Comparison of ENCODE assay signal across 30 mouse cellular contexts in genomic region chr11:108898063-108898462, GRCm38 (mm10). TPM values are rescaled to one million over a fixed set of nuclear protein-coding genes. Genes with fewer than 3 reads are reported as not detected.
A peak's percentile ranks its signal among the peaks of the same experiment; 100 is the strongest.
DNase-seq lines count a peak whose midpoint lies in the region; ATAC-seq lines count a peak whose summit lies in the region.
"Had no signal": no experiment of that assay in that cellular context is flagged by ENCODE, and none has a peak within 500 bp of the region (broad histone marks: within the 10 kb centered on the region; RNA-seq: fewer than 3 reads in every experiment).

No protein-coding gene starts in this region.

- intact Hi-C loops in left cerebral cortex, postnatal 14 days (cut with DNase I), result no loop called here

- H3K4me2 ChIP-seq in midbrain, embryonic 16.5 days (ENCODE audit: low read length), result no peak overlapping the region
- no peak overlapping the region for H3K4me2 ChIP-seq in intestine, embryonic 16.5 days (ENCODE audit: low read depth, low read length)
- H3K4me2 ChIP-seq: embryonic facial prominence, embryonic 12.5 days; hindbrain, embryonic 15.5 days; limb, embryonic 12.5 days; liver, embryonic 13.5 days; neural tube, embryonic 15.5 days had no signal

- no peak overlapping the region for H3K9ac ChIP-seq in midbrain, embryonic 16.5 days (ENCODE audit: low read depth, low read length)
- H3K9ac ChIP-seq in intestine, embryonic 16.5 days (ENCODE audit: low read depth, low read length), result no peak overlapping the region
- H3K9ac ChIP-seq: embryonic facial prominence, embryonic 12.5 days; hindbrain, embryonic 15.5 days; limb, embryonic 12.5 days; liver, embryonic 13.5 days; neural tube, embryonic 15.5 days had no signal

- no peak overlapping the region for H3K4me3 ChIP-seq in midbrain, embryonic 10.5 days
- H3K4me3 ChIP-seq in midbrain, embryonic 16.5 days (ENCODE audit: low read depth, low read length), result no peak overlapping the region
- no peak overlapping the region for H3K4me3 ChIP-seq in intestine, embryonic 16.5 days (ENCODE audit: low read length)
- H3K4me3 ChIP-seq: embryonic facial prominence, embryonic 12.5 days; gastrocnemius, adult 2 months; hindbrain, embryonic 10.5 days; hindbrain, embryonic 15.5 days; limb, embryonic 12.5 days; liver, embryonic 13.5 days; neural tube, embryonic 15.5 days had no signal

- WGBS in midbrain, embryonic 10.5 days, result 79% methylated on average over 9 of the region's 9 CpGs
- WGBS in midbrain, embryonic 16.5 days, result 80% methylated on average over 9 of the region's 9 CpGs
- WGBS in intestine, embryonic 16.5 days, result 68% methylated on average over 9 of the region's 9 CpGs

- H3K27ac ChIP-seq in midbrain, embryonic 10.5 days (replicated peaks), result peak overlapping the region; percentile 49; the same call in 1 of the 2 replicates
- H3K27ac ChIP-seq in midbrain, embryonic 16.5 days (ENCODE audit: low read length), result no peak overlapping the region
- H3K27ac ChIP-seq in intestine, embryonic 16.5 days (ENCODE audit: low read length), result no peak overlapping the region
- H3K27ac ChIP-seq: embryonic facial prominence, embryonic 12.5 days; gastrocnemius, adult 2 months; hindbrain, embryonic 15.5 days; kidney, postnatal 0 days; limb, embryonic 12.5 days; liver, embryonic 13.5 days; macrophage; neural tube, embryonic 15.5 days had no signal

- no peaks in the 10 kb centered on the region for H3K9me3 ChIP-seq in midbrain, embryonic 10.5 days (replicated peaks)
- H3K9me3 ChIP-seq in midbrain, embryonic 16.5 days (replicated peaks; ENCODE audit: control insufficient read depth, low read length, poor library complexity, severe bottlenecking), result no peaks in the 10 kb centered on the region
- no peaks in the 10 kb centered on the region for H3K9me3 ChIP-seq in intestine, embryonic 16.5 days (ENCODE audit: control insufficient read depth, low read length)
- H3K9me3 ChIP-seq: embryonic facial prominence, embryonic 12.5 days; hindbrain, embryonic 10.5 days; hindbrain, embryonic 15.5 days; limb, embryonic 12.5 days; liver, embryonic 13.5 days; neural tube, embryonic 15.5 days had no signal

- no peak for ATAC-seq in midbrain, embryonic 16.5 days
- ATAC-seq in intestine, embryonic 16.5 days, result peak; percentile 84
- ATAC-seq: forebrain, embryonic 14.5 days; inflammation-experienced regulatory T-cells, adult 6 months had no signal

- H3K36me3 ChIP-seq in midbrain, embryonic 10.5 days, result no peaks in the 10 kb centered on the region
- no peaks in the 10 kb centered on the region for H3K36me3 ChIP-seq in midbrain, embryonic 16.5 days (ENCODE audit: control insufficient read depth, insufficient read depth, low read length)
- H3K36me3 ChIP-seq in intestine, embryonic 16.5 days (ENCODE audit: control insufficient read depth, insufficient read depth, low read length), result no peaks in the 10 kb centered on the region
- H3K36me3 ChIP-seq: embryonic facial prominence, embryonic 12.5 days; hindbrain, embryonic 10.5 days; hindbrain, embryonic 15.5 days; limb, embryonic 12.5 days; liver, embryonic 13.5 days; neural tube, embryonic 15.5 days had no signal

- H3K27me3 ChIP-seq in midbrain, embryonic 10.5 days (ENCODE audit: low read depth, poor library complexity, severe bottlenecking), result peaks cover 63% of the 10 kb centered on the region
- H3K27me3 ChIP-seq in midbrain, embryonic 16.5 days (ENCODE audit: control insufficient read depth, insufficient read depth, low read depth, low read length), result peaks cover 2% of the 10 kb centered on the region; the same call in 1 of the 2 replicates
- H3K27me3 ChIP-seq in intestine, embryonic 16.5 days (replicated peaks; ENCODE audit: control insufficient read depth, insufficient read depth, low read length), result no peaks in the 10 kb centered on the region; the same call in 1 of the 2 replicates
- H3K27me3 ChIP-seq: embryonic facial prominence, embryonic 12.5 days; hindbrain, embryonic 15.5 days; limb, embryonic 12.5 days; neural tube, embryonic 15.5 days had no signal

- H3K4me1 ChIP-seq in midbrain, embryonic 10.5 days, result peaks cover 53% of the 10 kb centered on the region
- H3K4me1 ChIP-seq in midbrain, embryonic 16.5 days (ENCODE audit: control insufficient read depth, insufficient read depth, low read length), result peaks cover 8% of the 10 kb centered on the region; the same call in 1 of the 2 replicates
- peaks cover 2% of the 10 kb centered on the region; the same call in 1 of the 2 replicates for H3K4me1 ChIP-seq in intestine, embryonic 16.5 days (ENCODE audit: control insufficient read depth, insufficient read depth, low read length)
- H3K4me1 ChIP-seq: liver, embryonic 13.5 days had no signal

- DNase-seq in adrenal gland, adult 2 months, result peak; percentile 38
- no peak for DNase-seq in adrenal gland, postnatal 10 days
- no peak for DNase-seq in midbrain, embryonic 10.5 days (ENCODE audit: low spot score)
- no peak for DNase-seq in heart, adult 8-10 months (ENCODE audit: low spot score)
- no peak for DNase-seq in left cerebral cortex, postnatal 14 days (ENCODE audit: low spot score in 2 of 2)
- DNase-seq: cerebellum, adult 11-12 months; cerebellum, adult 9-11 months; embryo, embryonic 11 days; gastrocnemius, adult 2 months; gastrocnemius, postnatal 36 days; heart, postnatal 14 days; kidney, adult 8-10 months; layer of hippocampus, adult 9-11 months; liver, embryonic 13.5 days; lung, adult 2 months; lung, postnatal 10 days; midbrain, embryonic 14.5 days; retina, postnatal 1 day; right cerebral cortex, postnatal 14 days had no signal

RNA-seq across cellular contexts. Expression of gene Axin2, which starts 22.1 kb away (rescaled TPM):
- total RNA-seq in adrenal gland, adult 2 months (2021), result 10 to 100 TPM; 28.6 to 47.1 TPM
- 25.7 and 31.4 TPM in 2 replicates for polyA plus RNA-seq in adrenal gland, adult 2 months (2012; rRNA removed)
- 10 to 100 TPM; 31.5 to 35.3 TPM for total RNA-seq in adrenal gland, postnatal 10 days (2021)
- 17.5 and 17.6 TPM in 2 replicates for polyA plus RNA-seq in midbrain, embryonic 10.5 days (2016; fragmentation: Nextera tagmentation; extraction: Ambion mirVana)
- 9.3 and 11.3 TPM in 2 replicates for polyA plus RNA-seq in midbrain, embryonic 16.5 days (2015; fragmentation: Nextera tagmentation; extraction: Ambion mirVana)
- 2.8 and 3.2 TPM in 2 replicates for polyA plus RNA-seq in intestine, embryonic 16.5 days (2015; fragmentation: Nextera tagmentation; extraction: Ambion mirVana)
- total RNA-seq in heart, adult 8-10 months (2022), result 1 to 10 TPM; 3.7 to 7.3 (median 4.8) TPM
- 10 to 100 TPM; 30.4 to 41.8 TPM for total RNA-seq in left cerebral cortex, postnatal 14 days (2021)
- polyA plus RNA-seq: macrophage had no signal
